Mouse (Mus musculus): ENCODE data around the gene Aagab. TPM values are rescaled to one million over a fixed set of nuclear protein-coding genes. Genes with fewer than 3 reads are reported as not detected.

The Aagab gene
- polyA plus RNA-seq, 1 experiment, result 14.1 TPM

DNA sequence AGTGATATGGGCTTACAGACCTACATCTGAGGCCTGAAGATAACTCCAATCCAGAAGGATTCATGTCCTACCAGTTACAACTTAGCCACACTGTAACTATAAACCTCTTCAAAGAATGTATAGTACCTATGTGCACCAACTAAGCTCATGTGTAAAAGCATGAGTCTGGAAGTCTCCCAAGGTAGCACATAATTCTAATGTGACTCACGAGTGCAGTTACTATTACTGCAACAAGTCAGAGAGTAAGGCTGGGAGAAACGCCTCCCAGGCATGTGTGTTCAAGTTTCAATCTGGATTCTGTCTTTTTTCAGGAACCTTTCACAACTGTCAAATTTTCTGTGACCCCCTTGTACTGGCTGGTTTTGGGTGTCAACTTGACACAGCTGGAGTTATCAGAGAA, 22.4 kb upstream of the Aagab start:
- 89% methylated on average over 2 of the region's 2 CpGs for WGBS

GRCm38 (mm10) chr9:63581778-63582177, 20.7 kb upstream of the Aagab start:
- Histone ChIP-seq H3K27ac (ENCODE audit: insufficient read depth, low read length) (no peak overlapping the region), H3K36me3 (ENCODE audit: control insufficient read depth, insufficient read depth, low read length) (no peaks in the 10 kb centered on the region), H3K4me3 (ENCODE audit: extremely low read depth, insufficient read depth, insufficient read length) (no peak overlapping the region), H3K27me3 (ENCODE audit: control insufficient read depth, insufficient read depth, low read length) (no peaks in the 10 kb centered on the region), H3K4me1 (ENCODE audit: control insufficient read depth, insufficient read depth, insufficient read length) (no peaks in the 10 kb centered on the region)
- no peak for TF ChIP-seq CTCF (IDR thresholded peaks at IDR 0.05; ENCODE audit: extremely low read depth, insufficient read depth, insufficient read length, insufficient replicate concordance)
- no peak for TF ChIP-seq POLR2A (IDR thresholded peaks at IDR 0.05; ENCODE audit: low read depth, low read length)
- no peak for DNase-seq (ENCODE audit: low read depth in 1 of 2, low spot score in 2 of 2)
- WGBS, result 83% methylated on average over 4 of the region's 4 CpGs

More for the DNA sequence above, 22.4 kb upstream of the Aagab start:
- no peak for DNase-seq (ENCODE audit: low read depth in 1 of 2, low spot score in 2 of 2)
- Histone ChIP-seq H3K27me3 (ENCODE audit: control insufficient read depth, insufficient read depth, low read length) (no peaks in the 10 kb centered on the region), H3K4me1 (ENCODE audit: control insufficient read depth, insufficient read depth, insufficient read length) (no peaks in the 10 kb centered on the region), H3K27ac (ENCODE audit: insufficient read depth, low read length) (no peak overlapping the region), H3K4me3 (ENCODE audit: extremely low read depth, insufficient read depth, insufficient read length) (no peak overlapping the region), H3K36me3 (ENCODE audit: control insufficient read depth, insufficient read depth, low read length) (no peaks in the 10 kb centered on the region)
- TF ChIP-seq CTCF (IDR thresholded peaks at IDR 0.05; ENCODE audit: extremely low read depth, insufficient read depth, insufficient read length, insufficient replicate concordance) (no peak), POLR2A (IDR thresholded peaks at IDR 0.05; ENCODE audit: low read depth, low read length) (no peak)

- no peak for TF ChIP-seq POLR2A (IDR thresholded peaks at IDR 0.05; ENCODE audit: low read depth, low read length)
- no peak for TF ChIP-seq CTCF (IDR thresholded peaks at IDR 0.05; ENCODE audit: extremely low read depth, insufficient read depth, insufficient read length, insufficient replicate concordance)
- 93% methylated on average over 6 of the region's 6 CpGs for WGBS
These were observed 17.2 kb upstream of the Aagab start for GRCm38 (mm10) chr9:63585251-63585650.

GRCm38 (mm10) chr9:63589209-63589608, 13.3 kb upstream of the Aagab start:
- no peak overlapping the region for H3K4me3 ChIP-seq (ENCODE audit: extremely low read depth, insufficient read depth, insufficient read length)
- no peak for DNase-seq (ENCODE audit: low read depth in 1 of 2, low spot score in 2 of 2)
- H3K36me3 ChIP-seq (ENCODE audit: control insufficient read depth, insufficient read depth, low read length), result no peaks in the 10 kb centered on the region
- 67% methylated on average over 6 of the region's 6 CpGs for WGBS
- TF ChIP-seq CTCF (IDR thresholded peaks at IDR 0.05; ENCODE audit: extremely low read depth, insufficient read depth, insufficient read length, insufficient replicate concordance), result no peak
- TF ChIP-seq POLR2A (IDR thresholded peaks at IDR 0.05; ENCODE audit: low read depth, low read length), result no peak
- no peak overlapping the region for H3K27ac ChIP-seq (ENCODE audit: insufficient read depth, low read length)
- no peaks in the 10 kb centered on the region for H3K27me3 ChIP-seq (ENCODE audit: control insufficient read depth, insufficient read depth, low read length)
- no peaks in the 10 kb centered on the region for H3K4me1 ChIP-seq (ENCODE audit: control insufficient read depth, insufficient read depth, insufficient read length)

More at GRCm38 (mm10) chr9:63585251-63585650, 17.2 kb upstream of the Aagab start:
- Histone ChIP-seq H3K36me3 (ENCODE audit: control insufficient read depth, insufficient read depth, low read length) (no peaks in the 10 kb centered on the region), H3K4me3 (ENCODE audit: extremely low read depth, insufficient read depth, insufficient read length) (no peak overlapping the region), H3K27me3 (ENCODE audit: control insufficient read depth, insufficient read depth, low read length) (no peaks in the 10 kb centered on the region), H3K4me1 (ENCODE audit: control insufficient read depth, insufficient read depth, insufficient read length) (no peaks in the 10 kb centered on the region), H3K27ac (ENCODE audit: insufficient read depth, low read length) (no peak overlapping the region)
- no peak for DNase-seq (ENCODE audit: low read depth in 1 of 2, low spot score in 2 of 2)

- no peak for DNase-seq (ENCODE audit: low read depth in 1 of 2, low spot score in 2 of 2)
- H3K36me3 ChIP-seq (ENCODE audit: control insufficient read depth, insufficient read depth, low read length), result no peaks in the 10 kb centered on the region
- WGBS, result 97% methylated on average over 4 of the region's 4 CpGs
- TF ChIP-seq POLR2A (IDR thresholded peaks at IDR 0.05; ENCODE audit: low read depth, low read length) (no peak), CTCF (IDR thresholded peaks at IDR 0.05; ENCODE audit: extremely low read depth, insufficient read depth, insufficient read length, insufficient replicate concordance) (no peak)
- H3K4me3 ChIP-seq (ENCODE audit: extremely low read depth, insufficient read depth, insufficient read length), result no peak overlapping the region
- H3K27ac ChIP-seq (ENCODE audit: insufficient read depth, low read length), result no peak overlapping the region
- H3K4me1 ChIP-seq (ENCODE audit: control insufficient read depth, insufficient read depth, insufficient read length), result no peaks in the 10 kb centered on the region
- no peaks in the 10 kb centered on the region for H3K27me3 ChIP-seq (ENCODE audit: control insufficient read depth, insufficient read depth, low read length)
These were observed 11.9 kb upstream of the Aagab start for GRCm38 (mm10) chr9:63590592-63590991.

DNA sequence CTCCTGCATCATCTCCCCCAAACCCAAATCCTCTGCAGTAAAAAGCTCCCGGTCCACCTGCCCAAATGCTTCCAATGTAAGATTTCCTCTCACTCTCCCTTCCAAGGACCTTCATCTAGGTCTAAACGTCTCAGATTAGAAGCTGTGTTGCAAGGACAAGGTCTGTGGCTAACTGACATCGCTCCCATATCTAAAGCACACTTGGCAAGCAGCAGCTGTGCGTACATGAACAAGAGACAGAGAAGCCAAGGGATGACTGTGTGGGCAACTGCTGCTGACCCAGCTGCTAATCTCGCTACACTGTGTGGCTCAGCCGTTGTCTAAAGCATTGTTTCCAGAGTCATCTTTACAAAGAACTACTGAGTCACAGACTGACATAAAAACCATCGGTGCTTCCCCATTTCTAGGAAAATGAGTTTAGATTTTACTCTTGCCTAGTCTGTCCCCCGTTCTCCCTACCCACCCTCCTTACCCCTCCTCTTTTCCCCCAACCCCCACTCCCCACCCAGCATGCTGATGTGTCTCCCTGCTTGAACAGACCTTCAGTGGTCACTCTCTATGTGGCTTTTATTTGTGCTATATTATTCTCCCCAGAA, 10.7 kb upstream of the Aagab start:
- no peaks in the 10 kb centered on the region for H3K4me1 ChIP-seq (ENCODE audit: control insufficient read depth, insufficient read depth, insufficient read length)

DNA sequence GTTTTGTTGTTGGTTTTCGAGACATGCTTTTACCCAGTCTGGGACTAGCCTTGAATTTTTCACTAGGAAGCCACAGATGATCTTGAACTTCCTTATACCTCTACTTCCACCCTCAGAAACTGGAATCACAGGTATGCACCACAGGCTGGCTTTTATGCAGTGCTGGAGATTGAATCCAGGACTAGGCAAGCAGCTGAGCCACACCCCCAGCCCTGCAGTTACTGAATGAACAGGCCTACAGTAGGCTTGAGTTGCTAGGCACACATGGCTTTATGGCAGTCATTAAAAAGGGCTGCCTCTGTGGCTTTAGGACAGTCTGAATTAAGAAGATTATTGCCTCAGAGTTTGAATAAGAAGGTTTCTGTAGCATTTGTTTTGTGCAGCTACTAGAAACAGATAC, 7.4 kb upstream of the Aagab start:
- WGBS, result 91% methylated on average over 1 of the region's 1 CpGs
- no peak for TF ChIP-seq CTCF (IDR thresholded peaks at IDR 0.05; ENCODE audit: extremely low read depth, insufficient read depth, insufficient read length, insufficient replicate concordance)
- no peak for TF ChIP-seq POLR2A (IDR thresholded peaks at IDR 0.05; ENCODE audit: low read depth, low read length)
- Histone ChIP-seq H3K36me3 (ENCODE audit: control insufficient read depth, insufficient read depth, low read length) (no peaks in the 10 kb centered on the region), H3K4me3 (ENCODE audit: extremely low read depth, insufficient read depth, insufficient read length) (no peak overlapping the region), H3K4me1 (ENCODE audit: control insufficient read depth, insufficient read depth, insufficient read length) (no peaks in the 10 kb centered on the region), H3K27me3 (ENCODE audit: control insufficient read depth, insufficient read depth, low read length) (no peaks in the 10 kb centered on the region), H3K27ac (ENCODE audit: insufficient read depth, low read length) (no peak overlapping the region)
- DNase-seq (ENCODE audit: low read depth in 1 of 2, low spot score in 2 of 2), result no peak

More for the DNA sequence above, 10.7 kb upstream of the Aagab start:
- no peak for DNase-seq (ENCODE audit: low read depth in 1 of 2, low spot score in 2 of 2)
- Histone ChIP-seq H3K36me3 (ENCODE audit: control insufficient read depth, insufficient read depth, low read length) (no peaks in the 10 kb centered on the region), H3K4me3 (ENCODE audit: extremely low read depth, insufficient read depth, insufficient read length) (no peak overlapping the region), H3K27me3 (ENCODE audit: control insufficient read depth, insufficient read depth, low read length) (no peaks in the 10 kb centered on the region), H3K27ac (ENCODE audit: insufficient read depth, low read length) (no peak overlapping the region)
- TF ChIP-seq POLR2A (IDR thresholded peaks at IDR 0.05; ENCODE audit: low read depth, low read length), result no peak
- TF ChIP-seq CTCF (IDR thresholded peaks at IDR 0.05; ENCODE audit: extremely low read depth, insufficient read depth, insufficient read length, insufficient replicate concordance), result no peak
- WGBS, result 71% methylated on average over 8 of the region's 8 CpGs
